Mouse (Mus musculus) kidney, postnatal 0 days (tissue): ENCODE data around the gene Spsb1. TPM values are rescaled to one million over a fixed set of nuclear protein-coding genes. Genes with fewer than 3 reads are reported as not detected.

ENCODE experiments used
- ATAC-seq: fragments of 200-750 bp; cut with Nextera tagmentation; replicated peaks from 2 replicates; pipeline ENCODE4 v1.8.0; 2017; ENCODE audit warnings: low read depth, moderate number of reproducible peaks, moderate TSS enrichment, moderate library complexity; ENCODE audit not compliant: low FRiP score
- DNase-seq: peaks from one replicate; pipeline ENCODE4 v3.0.0-alpha.2; 2016; ENCODE audit warnings: low spot score
- H3K27ac ChIP-seq: fragments of 300-500 bp; sonication (generic); 2 replicates; pipeline ENCODE4 v1.5.1; 2014; ENCODE audit warnings: mild to moderate bottlenecking
- H3K27me3 ChIP-seq: fragments of 300-500 bp; sonication (generic); 2 replicates; pipeline ENCODE4 v1.6.1; 2014; ENCODE audit warnings: low read length, mixed read lengths; ENCODE audit not compliant: insufficient read depth
- H3K36me3 ChIP-seq: fragments of 300-500 bp; sonication (generic); 2 replicates; pipeline ENCODE4 v1.6.1; 2014; ENCODE audit warnings: low read length, mixed read lengths; ENCODE audit not compliant: insufficient read depth
- H3K4me1 ChIP-seq: fragments of 300-500 bp; sonication (generic); replicated peaks from 2 replicates; pipeline ENCODE4 v1.6.1; 2014; ENCODE audit warnings: antibody characterized with exemption, low read length, mixed read lengths; ENCODE audit not compliant: insufficient read depth
- H3K4me2 ChIP-seq: fragments of 300-500 bp; sonication (generic); 2 replicates; pipeline ENCODE4 v1.6.1; 2014; ENCODE audit warnings: mild to moderate bottlenecking, low read length, moderate library complexity, mixed read lengths
- H3K4me3 ChIP-seq: fragments of 300-500 bp; sonication (generic); replicated peaks from 2 replicates; pipeline ENCODE4 v1.5.1; 2014; ENCODE audit warnings: low read depth, low read length
- H3K9ac ChIP-seq: fragments of 300-500 bp; sonication (generic); 2 replicates; pipeline ENCODE4 v1.6.1; 2014; ENCODE audit warnings: low read depth, low read length
- H3K9me3 ChIP-seq: fragments of 300-500 bp; sonication (generic); replicated peaks from 2 replicates; pipeline ENCODE4 v1.6.1; 2016; ENCODE audit warnings: low read length, inconsistent platforms, mixed read lengths
- CTCF ChIP-seq: IDR thresholded peaks from 2 replicates; pipeline ENCODE4 v1.5.1; 2016; ENCODE audit warnings: antibody characterized with exemption, low read depth, mild to moderate bottlenecking, moderate library complexity
- WGBS: fragments of 180-500 bp; shearing (Covaris S2); extraction: QIAGEN DNeasy Blood & Tissue Kit; methylation state at CpG from one replicate; pipeline ENCODE4 v1.1.7; 2014; 5-methylcytosine and 5-hydroxymethylcytosine counted together
- polyA plus RNA-seq: library from polyadenylated mRNA; unstranded; fragments of >200 nt; fragmentation: Nextera tagmentation; extraction: Ambion mirVana; gene quantifications from 2 replicates; pipeline ENCODE4 v1.2.1, GENCODE M21; 2015

Spsb1 gene
- polyA plus RNA-seq, 1 experiment from 2014 or later = 11.6 TPM

DNA sequence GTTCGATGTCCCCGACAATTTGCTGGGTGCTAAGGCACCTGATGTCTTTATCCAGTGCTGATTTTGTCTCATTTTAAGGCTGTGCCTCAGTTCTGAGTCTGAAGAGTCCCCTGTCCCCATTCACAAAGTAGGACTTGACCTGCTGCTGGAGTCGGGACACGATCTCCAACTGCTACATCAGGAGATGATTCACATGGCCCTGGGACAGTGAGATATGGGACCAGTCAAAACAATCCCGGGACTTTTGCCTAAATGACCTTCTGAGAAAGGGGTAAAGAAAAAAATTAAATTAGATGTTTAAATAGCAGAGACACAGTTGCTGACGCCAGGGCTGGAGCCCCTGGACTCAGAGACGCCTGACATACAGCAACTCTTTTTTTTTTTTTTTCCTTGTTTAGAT, 21.8 kb downstream of the Spsb1 start:
- Histone ChIP-seq H3K36me3 (no peaks in the 10 kb centered on the region), H3K27ac (no peak overlapping the region), H3K4me2 (no peak overlapping the region), H3K27me3 (no peaks in the 10 kb centered on the region), H3K4me1 (0 out of 2 replicates have a peak, but pooled peaks cover 3% of the 10 kb centered on the region), H3K9me3 (no peaks in the 10 kb centered on the region), H3K4me3 (no peak overlapping the region), H3K9ac (no peak overlapping the region)
- WGBS = 77% methylated on average over 7 of the region's 7 CpGs
- no peak for TF ChIP-seq CTCF
- ATAC-seq (no peak), DNase-seq (no peak)

DNA sequence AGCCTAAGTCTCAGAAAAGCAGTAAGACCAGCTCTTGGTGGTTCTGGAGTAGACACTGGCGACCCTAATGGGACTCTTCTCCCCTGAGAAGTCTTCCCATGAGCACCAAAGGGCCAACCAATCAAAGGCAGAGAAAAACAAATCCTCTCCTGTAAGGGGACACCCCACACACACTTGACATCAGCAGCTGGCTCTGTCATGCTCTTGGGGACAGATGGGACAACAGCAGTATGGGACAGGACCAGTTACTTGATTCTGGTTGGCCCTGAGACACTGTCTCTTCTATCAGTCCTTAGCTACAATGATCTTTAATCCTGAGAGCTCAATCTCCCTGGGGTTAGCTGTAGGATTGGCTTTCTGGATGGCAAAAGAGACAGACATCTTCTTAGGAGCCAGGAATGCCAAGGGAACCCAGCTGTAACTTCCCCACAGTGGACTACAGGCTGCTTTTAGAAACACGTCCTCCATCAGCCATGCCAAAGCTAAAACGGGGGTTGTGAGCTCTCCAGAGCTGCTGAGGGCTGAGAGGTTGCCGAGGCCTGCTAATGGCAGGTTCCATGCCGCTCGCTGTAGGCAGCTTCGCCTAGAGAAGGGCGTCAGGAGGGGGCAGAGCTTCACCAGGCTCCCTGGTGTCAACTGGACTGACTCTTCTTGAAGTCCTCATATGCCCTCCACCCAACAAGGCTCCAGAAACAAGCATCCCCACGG, 22.6 kb downstream of the Spsb1 start:
- H3K27ac ChIP-seq = no peak overlapping the region
- H3K9me3 ChIP-seq = no peaks in the 10 kb centered on the region
- no peak overlapping the region for H3K4me2 ChIP-seq
- no peak for ATAC-seq
- no peak for DNase-seq
- WGBS = 86% methylated on average over 9 of the region's 9 CpGs
- no peaks in the 10 kb centered on the region for H3K36me3 ChIP-seq
- no peak overlapping the region for H3K9ac ChIP-seq
- no peak for TF ChIP-seq CTCF
- H3K4me3 ChIP-seq = no peak overlapping the region
- H3K4me1 ChIP-seq = 0 out of 2 replicates have a peak, but pooled peaks cover 3% of the 10 kb centered on the region
- no peaks in the 10 kb centered on the region for H3K27me3 ChIP-seq

- Histone ChIP-seq H3K4me2 (no peak overlapping the region), H3K4me1 (0 out of 2 replicates have a peak, but pooled peaks cover 3% of the 10 kb centered on the region), H3K27me3 (no peaks in the 10 kb centered on the region), H3K4me3 (no peak overlapping the region), H3K9me3 (no peaks in the 10 kb centered on the region), H3K27ac (no peak overlapping the region), H3K36me3 (no peaks in the 10 kb centered on the region), H3K9ac (no peak overlapping the region)
- ATAC-seq (no peak), DNase-seq (no peak)
- TF ChIP-seq CTCF = no peak
- WGBS = 52% methylated on average over 3 of the region's 3 CpGs
Measured at GRCm38 (mm10) chr4:149930755-149931154, 24.1 kb downstream of the Spsb1 start.

DNA sequence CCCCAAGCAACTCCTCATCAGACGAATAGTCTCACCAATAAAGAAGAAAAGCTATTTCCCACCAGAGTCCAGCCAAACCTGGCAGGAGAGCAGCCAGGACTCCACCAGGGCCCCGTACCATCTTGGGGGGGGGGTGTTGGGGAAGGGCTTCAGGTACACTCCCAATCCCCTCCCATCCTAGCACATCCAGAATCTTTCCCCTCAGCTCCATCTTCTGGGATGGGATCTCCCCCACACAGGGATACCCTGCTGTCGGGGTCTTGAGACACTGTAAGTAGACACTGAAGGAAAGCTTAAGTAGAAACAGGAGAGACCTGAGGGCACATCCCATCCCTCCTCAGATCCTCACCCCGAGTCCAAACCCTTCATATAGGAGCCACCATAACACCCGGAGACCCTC, 31.8 kb downstream of the Spsb1 start:
- no peaks in the 10 kb centered on the region for H3K9me3 ChIP-seq
- peaks cover 27% of the 10 kb centered on the region for H3K4me1 ChIP-seq
- TF ChIP-seq CTCF = no peak

GRCm38 (mm10) chr4:149922121-149922718, 32.6 kb downstream of the Spsb1 start:
- WGBS = 21% methylated on average over 14 of the region's 14 CpGs
- Histone ChIP-seq H3K9ac (peak overlapping the region; percentile 24; the same call in 1 of the 2 replicates), H3K4me2 (peak overlapping the region; percentile 15; the same call in 1 of the 2 replicates), H3K27me3 (no peaks in the 10 kb centered on the region), H3K9me3 (no peaks in the 10 kb centered on the region), H3K36me3 (no peaks in the 10 kb centered on the region), H3K27ac (peak overlapping the region; percentile 83), H3K4me3 (no peak overlapping the region), H3K4me1 (peaks cover 29% of the 10 kb centered on the region)
- ATAC-seq = peak; percentile 52
- TF ChIP-seq CTCF = no peak
- DNase-seq = peak; percentile 79

More for the DNA sequence above, 31.8 kb downstream of the Spsb1 start:
- Histone ChIP-seq H3K4me2 (no peak overlapping the region), H3K36me3 (no peaks in the 10 kb centered on the region), H3K27ac (no peak overlapping the region), H3K9ac (no peak overlapping the region), H3K4me3 (no peak overlapping the region), H3K27me3 (no peaks in the 10 kb centered on the region)
- DNase-seq (no peak), ATAC-seq (no peak)
- 48% methylated on average over 4 of the region's 5 CpGs for WGBS

DNA sequence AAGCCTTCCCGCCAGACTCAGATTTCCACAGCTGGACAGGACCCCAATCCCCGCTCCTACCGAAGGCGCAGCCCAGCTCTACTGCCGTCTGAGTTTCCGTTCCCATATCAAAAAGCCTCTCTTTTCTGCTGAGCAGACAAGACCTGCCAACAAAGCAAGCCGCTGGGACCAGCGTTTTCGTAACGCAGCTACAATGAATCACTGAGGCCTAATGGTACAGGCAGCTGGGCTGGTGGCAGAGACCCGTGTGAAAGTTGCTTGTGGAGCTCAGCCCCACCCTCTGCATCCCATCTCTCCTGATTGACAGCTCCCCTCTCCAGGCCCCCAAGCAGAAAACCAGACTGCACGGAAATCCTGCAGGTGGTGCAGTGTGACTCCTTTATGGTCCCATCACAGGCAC, 34.0 kb downstream of the Spsb1 start:
- no peak for ATAC-seq
- H3K4me2 ChIP-seq = no peak overlapping the region
- H3K9me3 ChIP-seq = no peaks in the 10 kb centered on the region
- WGBS = 36% methylated on average over 12 of the region's 12 CpGs
- no peak for DNase-seq
- H3K36me3 ChIP-seq = no peaks in the 10 kb centered on the region
- no peak for TF ChIP-seq CTCF
- peaks cover 29% of the 10 kb centered on the region for H3K4me1 ChIP-seq
- H3K4me3 ChIP-seq = no peak overlapping the region
- H3K9ac ChIP-seq = no peak overlapping the region
- H3K27me3 ChIP-seq = no peaks in the 10 kb centered on the region
- H3K27ac ChIP-seq = no peak overlapping the region
